Mouse (Mus musculus) gastrocnemius, postnatal 25 days (tissue): ENCODE measurements around the gene Zc3h8. TPM values are rescaled to one million over a fixed set of nuclear protein-coding genes. Genes with fewer than 3 reads are reported as not detected.

Source experiments
- DNase-seq: peaks from one replicate; pipeline ENCODE4 v3.0.0; 2022
- microRNA-seq, 2 experiments: library from miRNA; unstranded; fragments of <30 nt; microRNA quantifications; one replicate each; pipeline ENCODE4 v1.2.0; 2021; ENCODE audit warnings: borderline replicate concordance in 2 of 2
- total RNA-seq, 2 experiments: library from RNA; stranded (reverse); gene quantifications; 1 replicate in 1 of 2; 2 replicates in 1 of 2; pipeline ENCODE4 v1.2.3; 2021

Zc3h8 gene
- total RNA-seq, 2 experiments from 2014 or later: 7.1 to 7.8 TPM

- DNase-seq: no peak
Measured at GRCm38 (mm10) chr2:128890661-128891335, 53.1 kb downstream of the Zc3h8 start.

GRCm38 (mm10) chr2:128887866-128888550 lies 55.9 kb downstream of the Zc3h8 start:
- DNase-seq: no peak

- DNase-seq: no peak
Measured at GRCm38 (mm10) chr2:128885225-128885811, 58.6 kb downstream of the Zc3h8 start.

GRCm38 (mm10) chr2:128881236-128881635 lies 62.6 kb downstream of the Zc3h8 start:
- no peak for DNase-seq

Small RNA genes lying within 50 kb of the gene (microRNA-seq; reads per million reads assigned to microRNA genes)
- gene Gm22859: 0 reads per million in 2 experiments

Other genes starting within 250 kb of the Zc3h8 start
- 1 to 10 TPM; 1.7 to 2.6 TPM for gene Mertk, start 245.1 kb downstream of the Zc3h8 start, total RNA-seq
- 10 to 100 TPM; 10.6 to 12.2 TPM for gene Tmem87b, start 126.0 kb downstream of the Zc3h8 start, total RNA-seq
- gene Fbln7, start 81.1 kb downstream of the Zc3h8 start, total RNA-seq: 1 to 10 TPM; 3.6 to 4.8 TPM
- gene Zc3h6, start 23.3 kb upstream of the Zc3h8 start, total RNA-seq: 1 to 10 TPM; 3.8 to 4.4 TPM
- gene Gm10762, start 23.6 kb upstream of the Zc3h8 start, total RNA-seq: 10 to 100 TPM in 1 of 2 experiments, 1 to 10 TPM in 1; 9.6 to 13.4 TPM
- gene Vinac1, start 104.1 kb upstream of the Zc3h8 start, total RNA-seq: not detected
- gene Ttl, start 121.9 kb upstream of the Zc3h8 start, total RNA-seq: 1 to 10 TPM; 6.0 to 6.3 TPM
- 10 to 100 TPM; 10.7 to 11.4 TPM for gene Polr1b, start 156.9 kb upstream of the Zc3h8 start, total RNA-seq
- 1 to 10 TPM; 7.4 to 8.4 TPM for gene Chchd5, start 185.6 kb upstream of the Zc3h8 start, total RNA-seq